Mouse (Mus musculus) midbrain, embryonic 11.5 days (tissue): ENCODE measurements around the gene Ttc9c. TPM values are rescaled to one million over a fixed set of nuclear protein-coding genes. Genes with fewer than 3 reads are reported as not detected.

Experiments used
- ATAC-seq: fragments of 200-750 bp; cut with Nextera tagmentation; 2 replicates; pipeline ENCODE4 v1.8.0; 2017; ENCODE audit warnings: moderate TSS enrichment, moderate library complexity; ENCODE audit not compliant: low FRiP score
- DNase-seq: peaks from one replicate; pipeline ENCODE4 v3.0.0; 2015; ENCODE audit warnings: low spot score; ENCODE audit errors: missing footprints
- H3K27ac ChIP-seq: fragments of 300-500 bp; sonication (generic); 2 replicates; pipeline ENCODE4 v1.5.1; 2014; ENCODE audit warnings: low read depth, low read length
- H3K27me3 ChIP-seq: fragments of 300-500 bp; sonication (generic); 2 replicates; pipeline ENCODE4 v1.6.1; 2014; ENCODE audit warnings: mild to moderate bottlenecking, low read length, moderate library complexity, mixed read lengths; ENCODE audit not compliant: control insufficient read depth, insufficient read depth
- H3K36me3 ChIP-seq: fragments of 300-500 bp; sonication (generic); 2 replicates; pipeline ENCODE4 v1.6.1; 2014; ENCODE audit warnings: mild to moderate bottlenecking, low read length, moderate library complexity, mixed read lengths; ENCODE audit not compliant: control insufficient read depth, insufficient read depth
- H3K4me1 ChIP-seq: fragments of 300-500 bp; sonication (generic); 2 replicates; pipeline ENCODE4 v1.6.1; 2014; ENCODE audit warnings: low read length; ENCODE audit not compliant: control insufficient read depth, insufficient read depth
- H3K4me2 ChIP-seq: fragments of 300-500 bp; sonication (generic); 2 replicates; pipeline ENCODE4 v1.6.1; 2014; ENCODE audit warnings: mild to moderate bottlenecking, moderate library complexity
- H3K4me3 ChIP-seq: fragments of 300-500 bp; sonication (generic); 2 replicates; pipeline ENCODE4 v1.5.1; 2014; ENCODE audit warnings: low read depth, low read length
- H3K9ac ChIP-seq: fragments of 300-500 bp; sonication (generic); 2 replicates; pipeline ENCODE4 v1.6.1; 2014; ENCODE audit warnings: low read length
- H3K9me3 ChIP-seq: fragments of 300-500 bp; sonication (generic); 2 replicates; pipeline ENCODE4 v1.6.1; 2016; ENCODE audit warnings: low read length; ENCODE audit not compliant: control insufficient read depth
- WGBS: fragments of 180-500 bp; shearing (Covaris S2); extraction: QIAGEN DNeasy Blood & Tissue Kit; methylation state at CpG from one replicate; pipeline ENCODE4 v1.1.7; 2014; 5-methylcytosine and 5-hydroxymethylcytosine counted together
- polyA plus RNA-seq: library from polyadenylated mRNA; unstranded; fragments of >200 nt; fragmentation: Nextera tagmentation; extraction: Ambion mirVana; gene quantifications from 2 replicates; pipeline ENCODE4 v1.2.1, GENCODE M21; 2014

Gene Ttc9c
- polyA plus RNA-seq = 51.7 and 59.7 TPM in 2 replicates

DNA sequence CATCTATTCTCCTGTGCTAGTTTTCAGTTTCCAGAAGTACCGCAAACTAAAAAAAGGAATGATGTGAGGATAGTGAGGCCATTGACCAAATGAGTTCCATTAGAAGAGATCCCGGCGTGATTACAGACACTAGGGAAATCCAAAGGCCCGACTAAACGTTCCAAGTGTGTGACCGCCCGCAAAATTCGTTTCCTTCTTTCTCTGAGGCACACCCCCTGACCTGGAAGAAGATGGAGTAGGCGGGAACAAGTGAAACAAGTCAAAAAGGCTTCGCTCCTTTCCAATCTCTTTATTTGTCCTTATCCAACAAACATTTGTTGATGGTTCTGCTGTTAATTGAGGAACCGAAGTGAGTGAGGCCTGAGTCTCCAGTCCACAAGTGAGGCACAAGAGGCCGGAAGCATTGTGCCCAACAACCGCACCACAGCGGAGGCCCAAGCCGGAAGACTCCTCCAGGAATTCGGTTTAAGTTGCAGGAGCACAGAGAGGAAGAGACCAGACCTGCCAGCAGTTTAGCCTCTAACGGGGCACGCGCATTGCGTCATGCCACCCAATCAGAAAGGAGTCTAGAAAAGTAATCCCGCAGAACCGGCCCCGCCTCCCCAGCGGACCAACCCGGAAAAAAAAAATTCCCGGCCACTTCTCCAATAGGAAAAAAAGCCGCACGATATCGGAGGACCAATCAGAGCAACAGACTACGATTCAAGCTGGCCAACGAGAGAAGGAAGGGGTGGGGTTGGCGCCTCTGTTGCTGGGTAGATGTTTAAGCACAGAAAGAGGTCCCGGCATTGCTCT lies at the start of gene Ttc9c:
TSS of gene Ttc9c (minus strand) at position 533 of the 795 bp plus-strand sequence.
- H3K9me3 ChIP-seq = no peaks in the 10 kb centered on the region
- H3K27me3 ChIP-seq = no peaks in the 10 kb centered on the region
- H3K4me3 ChIP-seq = peak within 1 kb of the TSS; percentile 100
- peak within 1 kb of the TSS; percentile 98 for H3K9ac ChIP-seq
- peak; percentile 93 for ATAC-seq
- H3K36me3 ChIP-seq = peaks cover 10% of the 10 kb centered on the region; the same call in 1 of the 2 replicates
- peaks cover 35% of the 10 kb centered on the region for H3K4me1 ChIP-seq
- DNase-seq = no peak
- WGBS = under 1% methylated on average over 33 of the region's 33 CpGs
- peak within 1 kb of the TSS; percentile 98 for H3K27ac ChIP-seq
- H3K4me2 ChIP-seq = peak within 1 kb of the TSS; percentile 95

DNA sequence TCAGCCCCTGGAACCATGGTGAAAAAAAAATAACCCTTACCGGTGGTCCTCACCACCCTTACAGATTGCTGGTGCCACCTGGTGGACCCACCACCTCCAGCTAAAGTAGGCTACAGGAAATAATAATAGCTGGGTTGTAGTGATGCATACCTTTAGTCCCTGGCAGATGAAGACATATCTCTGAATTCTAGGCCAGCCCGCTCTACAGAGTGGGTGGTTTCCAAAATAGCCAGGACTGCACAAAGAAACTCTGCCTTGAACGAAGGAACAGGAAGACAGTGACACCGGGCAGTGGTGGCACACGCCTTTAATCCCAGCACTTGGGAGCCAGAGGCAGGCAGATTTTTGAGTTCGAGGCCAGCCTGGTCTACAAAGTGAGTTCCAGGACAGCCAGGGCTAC lies 45.1 kb upstream of the Ttc9c start:
- no peak overlapping the region for H3K27ac ChIP-seq
- H3K4me3 ChIP-seq = no peak overlapping the region
- no peak for DNase-seq
- H3K9me3 ChIP-seq = no peaks in the 10 kb centered on the region
- no peak overlapping the region for H3K4me2 ChIP-seq
- no peaks in the 10 kb centered on the region for H3K4me1 ChIP-seq
- no peak overlapping the region for H3K9ac ChIP-seq
- WGBS = 83% methylated on average over 6 of the region's 6 CpGs
- H3K27me3 ChIP-seq = no peaks in the 10 kb centered on the region
- no peak for ATAC-seq
- no peaks in the 10 kb centered on the region for H3K36me3 ChIP-seq

DNA sequence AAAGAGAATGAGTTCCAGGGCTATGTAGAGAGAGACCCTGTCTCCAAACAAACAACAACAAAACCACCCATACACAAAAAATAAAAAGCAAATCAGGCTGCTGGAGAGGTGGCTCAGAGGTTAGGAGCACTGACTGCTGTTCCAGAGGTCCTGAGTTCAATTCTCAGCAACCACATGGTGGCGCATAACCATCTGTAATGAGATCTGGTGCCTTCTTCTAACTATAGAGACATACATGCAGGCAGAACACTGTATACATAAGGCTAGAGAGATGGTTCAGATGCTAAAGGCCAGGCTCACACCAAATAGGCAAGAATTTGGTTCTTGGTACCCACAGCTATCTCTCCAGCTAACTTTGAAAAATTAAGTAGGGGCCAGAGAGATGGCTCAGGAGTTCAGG lies 39.9 kb upstream of the Ttc9c start:
- Histone ChIP-seq H3K4me2 (no peak overlapping the region), H3K36me3 (no peaks in the 10 kb centered on the region), H3K9me3 (no peaks in the 10 kb centered on the region), H3K27me3 (no peaks in the 10 kb centered on the region), H3K4me3 (no peak overlapping the region), H3K4me1 (no peaks in the 10 kb centered on the region), H3K27ac (no peak overlapping the region), H3K9ac (no peak overlapping the region)
- ATAC-seq (no peak), DNase-seq (no peak)
- 16% methylated on average over 1 of the region's 1 CpGs for WGBS

DNA sequence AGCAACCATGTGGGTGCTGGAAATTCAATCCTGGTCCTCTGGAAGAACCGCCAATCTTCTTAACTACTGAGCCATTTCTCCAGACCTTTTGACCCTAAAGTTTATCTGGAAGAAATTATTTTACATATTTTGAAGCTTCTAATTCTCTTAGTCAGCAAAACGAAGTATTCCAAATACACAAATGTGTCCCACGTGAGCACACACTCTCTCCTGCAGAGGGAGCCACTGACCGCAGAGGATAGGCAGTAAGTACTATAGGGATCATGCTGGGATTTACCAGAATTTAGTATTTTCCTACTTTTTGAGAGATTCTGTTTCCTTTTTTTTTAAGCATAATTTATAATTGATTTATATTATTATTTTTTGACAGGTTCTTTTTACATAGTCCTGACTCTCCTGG lies 38.6 kb upstream of the Ttc9c start:
- Histone ChIP-seq H3K9me3 (no peaks in the 10 kb centered on the region), H3K27me3 (no peaks in the 10 kb centered on the region), H3K36me3 (no peaks in the 10 kb centered on the region), H3K4me1 (no peaks in the 10 kb centered on the region), H3K4me2 (no peak overlapping the region), H3K27ac (no peak overlapping the region), H3K9ac (no peak overlapping the region), H3K4me3 (no peak overlapping the region)
- DNase-seq (peak; percentile 88), ATAC-seq (no peak)
- WGBS = 47% methylated on average over 4 of the region's 4 CpGs

DNA sequence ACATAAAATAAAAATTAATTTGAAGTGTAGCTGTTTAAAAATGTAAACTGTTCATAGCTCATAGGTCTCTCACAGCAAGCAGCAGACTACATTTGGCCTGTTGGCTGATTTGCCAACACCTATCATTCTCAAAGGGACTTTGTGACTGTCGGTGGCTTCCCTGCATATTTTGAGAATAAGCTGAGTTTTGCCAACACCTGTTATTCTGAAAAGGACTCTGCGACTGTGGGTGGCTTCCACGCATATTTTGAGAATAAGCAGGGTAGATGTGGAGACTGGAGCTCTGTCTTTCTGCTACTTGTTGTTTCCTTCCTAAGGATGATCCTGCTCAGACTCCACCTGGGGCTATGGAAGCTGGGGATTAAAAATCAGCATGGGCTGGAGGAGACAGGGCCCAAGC lies 34.0 kb upstream of the Ttc9c start:
- 84% methylated on average over 3 of the region's 3 CpGs for WGBS
- no peak overlapping the region for H3K4me2 ChIP-seq
- H3K27me3 ChIP-seq = no peaks in the 10 kb centered on the region
- H3K4me1 ChIP-seq = no peaks in the 10 kb centered on the region
- H3K9me3 ChIP-seq = no peaks in the 10 kb centered on the region
- DNase-seq = no peak
- no peak overlapping the region for H3K4me3 ChIP-seq
- H3K27ac ChIP-seq = no peak overlapping the region
- no peak overlapping the region for H3K9ac ChIP-seq
- peaks cover 3% of the 10 kb centered on the region for H3K36me3 ChIP-seq
- ATAC-seq = no peak

DNA sequence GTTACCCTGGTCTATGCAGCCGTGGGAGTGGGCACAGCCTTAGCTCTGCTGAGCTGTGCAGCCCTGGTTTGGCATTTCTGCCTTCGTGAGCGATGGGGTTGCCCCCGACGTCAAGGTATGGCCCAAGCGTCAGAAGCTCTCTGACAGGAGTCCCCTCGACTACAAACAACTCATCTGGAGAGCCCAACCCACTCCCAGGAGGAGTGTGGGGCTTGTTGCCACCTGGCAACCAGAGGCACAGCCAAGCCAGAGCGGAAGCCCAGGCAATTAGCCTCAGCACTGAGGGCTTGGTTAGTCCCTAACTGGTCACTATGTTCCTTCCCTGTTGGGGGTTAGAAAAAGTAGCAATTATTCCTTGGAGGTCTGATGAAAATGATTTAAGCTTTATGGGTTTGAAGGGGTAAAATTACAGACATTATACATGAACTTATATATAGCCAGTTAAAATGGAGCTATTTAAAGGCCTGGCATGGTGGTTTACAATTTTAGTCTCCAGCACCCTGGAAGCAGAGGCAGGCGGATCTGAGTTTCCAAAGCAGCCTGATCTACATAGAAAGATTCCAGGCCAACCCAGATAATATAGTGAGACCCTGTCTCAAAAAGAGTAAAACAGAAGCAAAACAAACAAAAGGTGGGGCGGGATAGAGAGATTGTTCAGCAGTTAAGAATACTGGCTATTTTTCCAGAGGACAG lies 33.2 kb upstream of the Ttc9c start:
- Histone ChIP-seq H3K4me2 (no peak overlapping the region), H3K27me3 (no peaks in the 10 kb centered on the region), H3K9me3 (no peaks in the 10 kb centered on the region), H3K4me3 (no peak overlapping the region), H3K27ac (no peak overlapping the region), H3K36me3 (peaks cover 6% of the 10 kb centered on the region), H3K9ac (no peak overlapping the region), H3K4me1 (no peaks in the 10 kb centered on the region)
- DNase-seq (no peak), ATAC-seq (no peak)
- WGBS = 60% methylated on average over 10 of the region's 10 CpGs

DNA sequence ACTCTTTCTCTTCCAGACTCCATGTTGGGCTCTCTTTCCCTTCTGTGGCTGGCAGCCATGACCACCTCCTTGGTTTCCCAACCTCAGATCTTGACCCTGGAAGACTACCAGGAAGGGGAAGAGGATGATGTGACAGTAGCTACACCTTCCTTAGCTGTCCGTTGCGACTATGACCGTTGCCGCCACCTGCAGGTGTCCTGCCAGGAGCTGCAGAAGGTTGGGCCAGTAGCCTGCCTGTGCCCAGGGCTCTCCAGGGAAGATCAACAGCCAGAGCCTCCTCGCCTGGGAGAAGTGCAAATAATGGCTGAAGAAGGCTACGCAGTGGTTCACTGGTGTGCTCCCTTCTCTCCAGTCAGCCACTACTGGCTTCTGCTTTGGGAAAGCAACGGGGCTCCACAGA lies 32.5 kb upstream of the Ttc9c start:
- Histone ChIP-seq H3K4me3 (no peak overlapping the region), H3K36me3 (peaks cover 10% of the 10 kb centered on the region), H3K4me1 (no peaks in the 10 kb centered on the region), H3K27me3 (no peaks in the 10 kb centered on the region), H3K4me2 (no peak overlapping the region), H3K27ac (no peak overlapping the region), H3K9ac (no peak overlapping the region), H3K9me3 (no peaks in the 10 kb centered on the region)
- no peak for DNase-seq
- 59% methylated on average over 7 of the region's 7 CpGs for WGBS
- no peak for ATAC-seq

DNA sequence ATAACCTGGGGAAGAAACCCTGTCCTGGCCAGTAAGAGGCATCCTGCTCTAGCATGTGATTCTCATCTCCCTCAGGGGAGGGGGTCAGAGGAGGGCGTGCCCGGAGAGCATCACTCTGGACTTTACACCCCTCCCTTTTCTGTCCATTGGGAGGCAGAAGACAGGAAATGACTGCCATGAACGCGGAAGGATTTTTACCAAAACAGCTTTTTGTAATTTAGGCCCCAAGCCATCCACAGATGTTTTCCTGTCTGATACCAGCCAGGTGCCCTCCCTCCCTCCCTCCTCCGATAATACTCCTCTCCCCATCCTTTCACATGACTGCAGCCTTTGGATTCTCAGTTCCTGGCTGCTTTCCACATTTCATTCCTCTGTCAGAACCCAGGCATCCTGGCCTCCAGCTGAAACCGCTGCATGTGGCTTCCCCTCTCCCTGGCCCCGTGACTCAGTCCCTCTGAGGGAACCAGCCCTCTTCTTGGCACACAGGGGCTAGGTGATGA lies 31.3 kb upstream of the Ttc9c start, which contains the start of gene Lrrn4cl:
TSS of gene Lrrn4cl (plus strand) at position 367 of the 500 bp plus-strand sequence.
- Histone ChIP-seq H3K4me1 (no peaks in the 10 kb centered on the region), H3K27ac (no peak within 1 kb of the TSS), H3K4me2 (no peak within 1 kb of the TSS), H3K9me3 (no peaks in the 10 kb centered on the region), H3K36me3 (peaks cover 15% of the 10 kb centered on the region), H3K4me3 (no peak within 1 kb of the TSS), H3K9ac (no peak within 1 kb of the TSS), H3K27me3 (no peaks in the 10 kb centered on the region)
- DNase-seq (no peak), ATAC-seq (peak; percentile 48; the same call in 1 of the 2 replicates)
- WGBS = 47% methylated on average over 7 of the region's 7 CpGs

DNA sequence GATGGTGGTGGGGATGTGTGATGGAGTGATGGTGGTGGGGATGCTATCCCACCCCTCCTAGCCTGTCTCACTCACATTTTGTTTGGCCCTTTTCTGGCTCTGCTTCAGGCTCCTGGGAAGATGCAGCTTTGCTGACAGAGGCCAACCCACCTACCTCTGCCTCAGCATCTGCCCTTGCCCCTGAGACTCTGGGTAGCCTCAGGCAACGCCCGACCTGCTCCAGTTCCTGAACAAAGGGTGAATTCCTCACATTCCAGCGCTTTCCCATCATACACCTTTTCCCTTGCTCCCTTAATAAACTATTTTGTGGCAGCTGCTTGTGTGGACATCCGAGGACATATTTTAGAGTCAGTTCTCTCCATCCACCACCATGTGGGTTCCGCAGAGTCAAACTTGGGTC lies 29.2 kb upstream of the Ttc9c start:
- Histone ChIP-seq H3K27ac (no peak overlapping the region), H3K9me3 (no peaks in the 10 kb centered on the region), H3K4me2 (no peak overlapping the region), H3K27me3 (no peaks in the 10 kb centered on the region), H3K4me3 (no peak overlapping the region), H3K4me1 (no peaks in the 10 kb centered on the region), H3K9ac (no peak overlapping the region), H3K36me3 (peaks cover 15% of the 10 kb centered on the region)
- DNase-seq (no peak), ATAC-seq (no peak)
- 83% methylated on average over 5 of the region's 5 CpGs for WGBS
